Mouse (Mus musculus) forelimb bud, embryonic 11.5 days (tissue): ENCODE results near the gene Marc1.
A peak's percentile ranks its signal among the peaks of the same experiment; 100 is the strongest.

Source experiments
- DNase-seq: peaks from one replicate; pipeline ENCODE4 v3.0.0-alpha.2; 2012; ENCODE audit warnings: low read depth, low spot score

The Marc1 gene

GRCm38 (mm10) chr1:184822678-184823077 is 11.6 kb upstream of the Marc1 start:
- peak; percentile 38 for DNase-seq

GRCm38 (mm10) chr1:184817768-184818167 is 6.7 kb upstream of the Marc1 start:
- no peak for DNase-seq

DNA sequence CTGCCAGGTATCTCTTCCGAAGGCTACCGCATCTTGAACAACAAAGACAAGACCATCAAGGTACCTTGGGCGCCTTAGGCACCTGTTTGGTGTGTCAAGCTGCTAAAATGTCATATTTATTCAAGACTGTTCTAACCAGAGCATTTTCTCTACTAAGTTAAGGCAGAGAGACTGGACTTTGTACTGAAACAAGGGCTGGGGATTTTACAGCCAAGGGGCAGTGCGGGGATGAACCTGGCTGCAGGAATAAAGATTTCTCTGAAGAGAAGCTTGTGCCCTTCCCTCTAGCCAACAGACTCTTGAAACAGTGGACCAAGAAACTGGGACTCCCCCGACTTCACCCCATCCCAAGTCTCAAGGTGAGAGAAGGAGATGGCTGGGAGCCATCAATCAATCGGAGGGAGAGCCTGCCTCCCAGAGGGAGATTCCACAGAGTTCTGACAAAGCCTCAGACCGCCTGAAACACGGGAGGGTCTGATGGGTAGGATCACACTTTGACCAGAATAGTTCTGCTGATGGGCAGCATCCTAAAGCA is 670 bp upstream of the Marc1 start:
- no peak for DNase-seq

GRCm38 (mm10) chr1:184809578-184810001 is 1.5 kb downstream of the Marc1 start:
- no peak for DNase-seq

DNA sequence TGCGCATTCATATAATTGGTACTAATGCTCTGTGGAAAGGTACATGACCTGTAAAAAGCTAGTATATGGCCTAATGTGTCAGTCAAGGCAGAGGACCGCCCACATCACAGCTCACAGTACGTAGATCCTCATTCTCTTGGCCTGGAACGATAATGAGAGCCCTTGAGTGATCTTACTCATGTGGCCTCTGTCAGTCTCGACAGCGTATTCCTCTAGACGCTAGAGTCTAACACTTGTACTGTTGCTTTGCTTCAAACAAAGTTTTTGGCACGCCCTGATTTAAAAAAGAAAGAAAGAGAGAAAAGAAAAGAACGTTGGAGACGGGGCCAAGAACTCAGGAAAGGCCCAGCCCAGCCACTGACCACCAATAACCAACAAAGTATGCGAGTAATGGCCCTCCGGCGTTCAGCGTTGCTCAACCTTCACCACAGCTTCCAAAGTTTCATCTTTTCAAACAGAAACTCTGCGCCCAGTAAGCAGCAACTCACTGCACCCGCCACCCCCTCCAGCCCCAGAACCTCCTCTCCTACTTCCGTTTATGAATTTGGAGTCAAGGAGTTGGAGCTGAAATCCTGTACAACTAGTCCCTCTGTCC is 2.6 kb downstream of the Marc1 start:
- DNase-seq: no peak

DNA sequence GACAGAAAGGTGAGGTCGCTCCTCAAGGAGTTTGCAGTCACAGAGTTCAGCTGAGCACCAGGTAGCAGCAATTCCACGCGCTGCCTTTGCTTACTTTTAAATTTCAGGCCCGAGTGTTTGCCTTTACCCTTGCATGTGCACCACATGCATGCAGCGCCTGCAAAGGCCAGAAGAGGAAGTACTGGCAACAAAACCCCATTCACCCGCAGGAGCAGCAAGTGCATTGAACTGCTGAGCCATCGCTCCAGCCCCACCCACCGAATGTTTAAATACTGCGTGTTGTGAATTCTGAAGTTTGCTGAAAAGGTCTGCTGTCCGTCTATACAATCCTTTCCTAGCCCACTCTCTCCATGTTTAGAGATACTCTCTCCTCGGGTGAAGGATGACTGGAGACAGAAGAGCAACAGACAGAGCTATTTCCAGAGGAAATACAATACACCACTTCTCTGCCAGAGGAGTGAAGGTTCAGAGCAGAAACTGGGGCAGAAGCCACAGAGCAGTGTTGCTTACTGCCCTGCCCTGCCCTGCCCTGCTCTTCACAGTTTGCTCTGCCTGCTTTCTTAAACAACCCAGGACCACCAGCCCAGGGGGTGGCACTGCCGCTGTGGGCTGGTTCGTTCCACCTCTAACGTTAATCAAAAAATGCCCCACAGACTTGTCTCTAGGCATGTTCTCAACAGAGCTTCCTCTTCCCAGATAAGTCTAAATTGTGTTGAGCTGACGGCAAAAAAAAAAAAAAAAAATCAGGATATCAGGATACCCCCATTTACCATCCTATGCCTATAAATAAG is 3.3 kb downstream of the Marc1 start:
- DNase-seq: no peak

DNA sequence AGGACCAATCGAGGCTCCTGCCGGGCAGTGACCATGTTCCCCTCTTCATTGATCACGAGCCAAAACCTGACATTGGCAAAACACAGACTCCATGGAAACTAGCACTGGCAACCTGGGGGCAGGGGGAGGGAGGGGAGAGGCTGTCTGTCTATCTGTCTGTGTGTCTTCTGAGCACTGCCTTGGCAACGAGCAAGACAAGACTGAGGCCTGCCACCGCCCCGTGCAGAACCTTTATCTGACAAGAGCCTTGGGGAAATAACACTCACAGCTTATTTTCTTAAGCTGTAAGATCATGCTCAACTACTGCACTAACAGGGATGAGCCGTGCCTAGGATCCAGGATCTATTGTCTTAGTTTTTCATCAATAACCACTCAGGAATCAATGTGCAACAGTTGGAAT is 4.0 kb downstream of the Marc1 start:
- no peak for DNase-seq

DNA sequence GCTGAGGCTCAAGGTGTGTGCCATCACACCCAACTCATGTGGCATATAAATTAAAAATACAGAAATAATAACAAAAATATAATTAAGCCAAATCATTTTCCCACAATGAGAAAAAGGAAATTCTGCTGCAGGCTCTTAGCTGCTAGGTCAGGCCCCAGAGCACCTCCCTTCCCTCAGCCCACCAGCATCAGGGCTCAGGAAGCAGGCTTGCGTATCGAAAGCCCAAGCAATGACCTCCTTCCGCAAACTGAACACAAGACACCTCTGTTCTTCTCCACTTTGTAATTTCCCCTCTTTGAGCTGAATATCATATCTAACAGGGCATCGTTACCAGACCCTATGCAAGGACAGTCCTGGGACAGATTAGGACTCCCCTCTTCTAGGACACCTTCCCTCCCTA is 5.4 kb downstream of the Marc1 start:
- no peak for DNase-seq

DNA sequence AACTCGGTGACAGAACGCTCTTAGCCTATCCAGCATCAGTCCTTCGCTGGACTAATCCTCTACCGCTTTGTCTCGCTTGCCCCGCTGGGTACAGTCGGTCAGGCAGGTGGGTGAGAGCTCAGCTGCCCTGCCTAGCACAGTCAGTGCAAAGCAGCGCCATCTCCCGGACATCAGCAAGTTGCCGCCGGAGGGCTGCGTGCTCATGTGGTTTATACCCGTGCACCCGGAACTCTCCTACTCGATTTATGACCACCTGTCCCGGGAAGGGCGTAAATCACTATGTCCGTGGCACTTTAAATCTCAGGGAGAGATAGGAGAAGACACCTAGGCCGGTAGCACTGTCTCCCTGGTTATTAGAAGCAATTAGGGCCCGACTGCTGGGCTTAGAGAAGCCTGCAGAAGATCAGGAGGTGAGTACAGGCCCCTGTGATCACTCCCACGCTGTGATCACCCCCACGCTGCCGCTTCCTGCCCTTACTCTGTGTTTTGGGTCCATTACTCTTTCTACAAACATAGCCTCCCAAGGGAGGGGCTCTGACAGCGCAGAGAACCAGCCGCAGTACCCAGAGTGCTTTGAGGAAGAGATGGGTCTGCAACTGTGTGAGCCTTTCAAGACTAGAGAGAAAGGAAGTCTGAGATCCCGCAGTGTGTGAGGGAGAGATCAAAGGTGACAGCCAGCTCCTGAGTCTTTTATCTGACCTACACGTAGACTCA is 17.8 kb downstream of the Marc1 start:
- peak; percentile 50 for DNase-seq

- DNase-seq: peak; percentile 46
These were observed 20.0 kb downstream of the Marc1 start for GRCm38 (mm10) chr1:184791109-184791508.

DNA sequence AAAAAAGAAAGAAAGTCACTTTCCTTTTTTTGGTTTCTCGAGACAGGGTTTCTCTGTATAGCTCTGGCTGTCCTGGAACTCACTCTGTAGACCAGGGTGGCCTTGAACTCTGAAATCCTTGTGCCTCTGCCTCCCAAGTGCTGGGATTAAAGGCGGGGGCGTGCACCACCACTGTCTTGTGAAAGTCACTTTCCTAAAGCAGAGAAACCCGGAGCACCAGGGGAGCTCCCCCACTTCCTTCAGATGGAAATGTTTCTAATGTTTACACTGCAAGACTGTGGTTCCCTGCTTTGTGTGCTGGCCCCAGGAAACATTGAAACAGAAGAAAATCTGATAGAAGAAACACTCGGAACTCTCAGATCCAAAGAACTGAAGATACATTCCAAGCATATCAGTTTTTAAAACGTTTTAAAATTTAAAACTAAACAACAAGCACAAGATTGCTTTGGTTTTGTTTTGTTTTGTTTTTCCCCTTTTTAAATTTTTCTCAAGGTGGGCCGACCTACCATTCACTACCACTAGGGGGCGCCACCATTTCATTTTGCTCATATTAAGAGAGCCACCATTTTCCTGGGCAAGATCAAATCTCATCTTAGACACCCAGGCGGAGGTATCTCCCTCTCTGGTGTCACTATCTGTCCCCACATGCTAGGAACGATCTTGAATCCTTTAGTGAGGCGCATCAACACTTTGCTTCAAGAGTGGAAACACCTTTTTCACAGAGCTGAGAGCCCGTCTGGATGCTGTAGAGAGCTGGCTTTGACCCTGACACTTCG is 24.5 kb downstream of the Marc1 start:
- DNase-seq: no peak

- no peak for DNase-seq
These were observed 27.5 kb downstream of the Marc1 start for GRCm38 (mm10) chr1:184783641-184784040.

- DNase-seq: no peak
These were observed 29.0 kb downstream of the Marc1 start for GRCm38 (mm10) chr1:184782161-184782513.

- DNase-seq: no peak
These were observed 29.6 kb downstream of the Marc1 start for GRCm38 (mm10) chr1:184781286-184782160.

- DNase-seq: no peak
These were observed 33.0 kb downstream of the Marc1 start for GRCm38 (mm10) chr1:184778157-184778556.

DNA sequence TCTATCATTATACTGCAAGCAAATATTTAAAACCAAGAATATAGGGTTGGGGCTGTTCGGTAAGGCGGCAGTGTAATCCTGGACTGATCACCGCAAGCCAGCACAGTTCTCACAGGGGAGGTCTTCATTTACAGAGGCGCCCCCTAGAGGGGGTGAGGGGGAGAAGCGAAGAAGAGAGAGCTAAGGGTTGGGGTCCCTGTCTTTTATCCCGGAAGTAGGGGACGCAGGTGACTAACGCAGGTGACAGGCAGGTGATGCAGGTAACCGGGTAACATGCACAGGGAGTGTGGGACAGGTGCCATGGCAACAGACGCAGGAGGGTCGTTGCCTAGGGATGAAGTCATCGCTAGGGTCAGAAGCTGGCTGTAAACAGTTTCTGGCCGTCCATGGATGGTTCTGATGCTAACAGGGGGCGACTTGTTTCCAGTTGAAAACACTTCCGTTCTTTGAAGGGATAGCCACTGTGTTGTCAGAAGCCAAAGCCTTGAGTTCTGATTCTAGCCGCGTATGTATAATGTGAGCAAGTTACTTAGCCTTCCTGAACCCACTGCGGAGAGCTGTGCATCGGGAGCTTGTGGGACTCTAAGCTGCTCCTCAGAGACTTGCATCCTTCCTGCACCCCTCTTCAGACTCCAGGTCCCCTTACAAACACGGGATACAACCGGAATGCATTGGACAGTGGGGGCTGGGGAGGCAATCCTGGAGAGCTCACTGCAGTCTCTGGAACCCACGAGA is 33.9 kb downstream of the Marc1 start:
- no peak for DNase-seq

GRCm38 (mm10) chr1:184775289-184775688 is 35.8 kb downstream of the Marc1 start:
- no peak for DNase-seq

DNA sequence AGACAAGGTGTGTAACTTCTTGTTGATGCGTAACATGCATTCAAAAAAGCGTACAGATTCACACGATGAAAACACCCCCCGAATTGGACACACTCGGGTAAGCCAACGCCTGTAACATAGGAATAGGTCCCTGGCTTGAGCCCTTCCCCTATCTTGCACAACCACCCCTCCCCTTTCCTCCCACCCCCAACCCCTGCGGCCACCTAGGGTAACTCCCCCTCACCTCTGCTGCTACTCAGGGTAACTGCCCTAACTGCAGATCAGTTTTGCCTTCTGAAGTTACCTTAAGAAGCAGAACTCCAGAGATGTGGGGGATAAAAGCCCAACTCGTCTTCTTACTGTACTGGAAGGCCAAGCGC is 39.2 kb downstream of the Marc1 start:
- DNase-seq: no peak

DNA sequence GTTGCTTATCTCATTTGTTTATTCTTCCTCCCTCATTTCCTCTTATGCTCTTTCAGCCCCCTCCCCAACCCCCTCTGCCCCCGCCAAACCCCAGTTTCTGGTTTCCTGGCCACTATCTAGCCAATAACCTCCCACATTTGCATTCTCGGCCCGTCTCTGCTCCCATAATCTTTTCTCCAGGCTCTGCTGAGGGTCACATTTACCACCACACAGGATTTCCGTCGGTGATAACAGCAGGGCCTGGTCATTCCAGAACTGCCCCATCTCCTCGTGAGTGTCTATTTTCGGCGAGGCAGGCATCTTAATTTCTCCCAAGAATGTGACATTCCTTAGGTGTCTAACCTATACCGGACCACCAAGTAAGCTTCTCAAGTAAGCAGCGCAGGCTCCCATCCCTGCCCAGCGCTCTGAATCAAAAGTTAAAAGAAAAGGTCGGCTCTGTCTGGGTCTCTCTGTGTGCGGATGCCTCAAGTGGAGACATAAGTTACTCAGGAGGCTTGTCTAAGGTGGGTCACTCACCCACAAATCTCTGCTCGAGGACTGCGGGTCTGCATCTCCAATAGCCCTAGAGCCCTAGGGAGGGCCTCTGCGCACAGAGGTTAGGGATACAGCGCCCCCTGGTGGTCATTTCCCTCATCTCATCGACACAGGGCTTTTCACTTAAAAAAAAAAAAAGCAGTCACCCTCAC is 39.8 kb downstream of the Marc1 start:
- DNase-seq: peak; percentile 84

- DNase-seq: no peak
These were observed 47.2 kb downstream of the Marc1 start for GRCm38 (mm10) chr1:184763866-184764265.
